Mouse (Mus musculus): Measurements from ENCODE around the gene Slc22a20. TPM values are rescaled to one million over a fixed set of nuclear protein-coding genes. Genes with fewer than 3 reads are reported as not detected.
A peak's percentile ranks its signal among the peaks of the same experiment; 100 is the strongest.

Slc22a20 gene
- polyA plus RNA-seq, 1 experiment from 2014 or later: not detected

DNA sequence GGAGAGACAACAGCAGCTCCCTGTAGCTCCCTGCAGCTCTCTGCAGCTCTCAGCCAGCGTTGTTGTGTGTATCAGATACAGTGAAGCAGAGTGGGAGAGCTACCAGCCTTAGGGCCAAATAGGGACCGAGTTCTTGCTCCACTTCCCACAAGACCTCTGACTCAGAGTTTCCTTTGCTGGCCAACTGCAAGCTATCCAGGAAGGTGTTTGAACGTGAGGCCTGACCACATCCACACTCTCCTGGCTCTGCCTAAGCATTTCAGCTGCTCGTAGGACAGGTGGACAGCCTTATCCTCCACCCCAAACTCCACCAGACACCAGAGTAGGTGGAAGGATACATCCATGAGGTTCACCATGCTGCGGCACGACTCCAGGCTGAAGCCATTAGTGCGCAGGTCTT, 6.1 kb upstream of the Slc22a20 start:
- 83% methylated on average over 7 of the region's 7 CpGs for WGBS
- Histone ChIP-seq H3K9me3 (replicated peaks; ENCODE audit: control insufficient read depth, low read length, poor library complexity, severe bottlenecking) (no peaks in the 10 kb centered on the region), H3K27ac (ENCODE audit: low read length) (no peak overlapping the region), H3K9ac (ENCODE audit: low read depth, low read length) (no peak overlapping the region), H3K36me3 (ENCODE audit: control insufficient read depth, insufficient read depth, low read length) (no peaks in the 10 kb centered on the region), H3K27me3 (ENCODE audit: control insufficient read depth, insufficient read depth, low read depth, low read length) (no peaks in the 10 kb centered on the region), H3K4me2 (ENCODE audit: low read length) (no peak overlapping the region), H3K4me3 (ENCODE audit: low read depth, low read length) (no peak overlapping the region), H3K4me1 (ENCODE audit: control insufficient read depth, insufficient read depth, low read length) (peaks cover 4% of the 10 kb centered on the region)
- ATAC-seq: no peak

DNA sequence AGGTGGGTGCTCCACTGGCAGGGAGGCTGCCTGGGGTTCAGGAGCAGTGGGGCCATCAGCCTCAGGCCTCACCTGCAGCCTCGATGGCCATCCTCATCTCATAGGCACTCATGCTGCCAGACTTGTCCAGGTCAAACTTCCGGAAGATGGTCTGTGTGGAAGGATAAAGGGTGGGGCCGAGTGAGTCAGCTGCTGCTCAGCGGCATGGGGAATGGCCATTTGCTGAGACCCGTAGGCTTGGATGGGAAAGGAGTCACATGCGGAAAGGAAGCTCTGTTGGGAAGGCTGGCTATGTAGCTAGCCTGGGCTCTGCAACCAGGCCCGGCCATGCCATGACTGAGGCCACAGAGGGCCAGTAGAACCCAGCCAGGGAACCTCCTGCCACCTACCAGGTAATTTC, 5.5 kb upstream of the Slc22a20 start:
- H3K9me3 ChIP-seq (replicated peaks; ENCODE audit: control insufficient read depth, low read length, poor library complexity, severe bottlenecking): no peaks in the 10 kb centered on the region
- no peaks in the 10 kb centered on the region for H3K27me3 ChIP-seq (ENCODE audit: control insufficient read depth, insufficient read depth, low read depth, low read length)
- WGBS: 87% methylated on average over 7 of the region's 7 CpGs
- ATAC-seq: no peak
- H3K4me1 ChIP-seq (ENCODE audit: control insufficient read depth, insufficient read depth, low read length): peaks cover 4% of the 10 kb centered on the region
- H3K4me3 ChIP-seq (ENCODE audit: low read depth, low read length): no peak overlapping the region
- no peak overlapping the region for H3K9ac ChIP-seq (ENCODE audit: low read depth, low read length)
- no peak overlapping the region for H3K4me2 ChIP-seq (ENCODE audit: low read length)
- H3K27ac ChIP-seq (ENCODE audit: low read length): no peak overlapping the region
- no peaks in the 10 kb centered on the region for H3K36me3 ChIP-seq (ENCODE audit: control insufficient read depth, insufficient read depth, low read length)

DNA sequence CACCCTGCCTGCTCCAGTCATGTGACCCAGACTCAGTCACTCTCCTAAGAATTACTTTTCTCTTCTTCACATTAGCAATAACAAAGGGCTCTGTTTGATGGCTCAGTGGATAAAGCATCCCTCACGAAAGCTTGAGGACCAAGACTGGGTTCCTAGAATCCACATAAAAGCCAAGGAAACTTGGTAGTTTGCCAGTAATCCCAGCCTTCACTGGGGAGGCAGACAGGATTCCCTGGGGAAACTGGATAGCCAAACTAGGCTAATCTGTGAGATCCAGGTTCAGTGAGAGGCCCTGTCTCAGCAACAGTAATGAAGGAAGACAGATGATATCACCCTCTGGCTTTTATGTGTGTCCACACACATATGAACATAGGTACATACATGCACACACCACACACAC, 5.0 kb upstream of the Slc22a20 start:
- Histone ChIP-seq H3K4me2 (ENCODE audit: low read length) (no peak overlapping the region), H3K4me1 (ENCODE audit: control insufficient read depth, insufficient read depth, low read length) (peaks cover 4% of the 10 kb centered on the region), H3K36me3 (ENCODE audit: control insufficient read depth, insufficient read depth, low read length) (no peaks in the 10 kb centered on the region), H3K9me3 (replicated peaks; ENCODE audit: control insufficient read depth, low read length, poor library complexity, severe bottlenecking) (no peaks in the 10 kb centered on the region), H3K27ac (ENCODE audit: low read length) (no peak overlapping the region), H3K9ac (ENCODE audit: low read depth, low read length) (no peak overlapping the region), H3K4me3 (ENCODE audit: low read depth, low read length) (no peak overlapping the region), H3K27me3 (ENCODE audit: control insufficient read depth, insufficient read depth, low read depth, low read length) (no peaks in the 10 kb centered on the region)
- WGBS: 9% methylated on average over 1 of the region's 1 CpGs
- no peak for ATAC-seq

GRCm38 (mm10) chr19:5990033-5990432, 4.1 kb upstream of the Slc22a20 start:
- peaks cover 4% of the 10 kb centered on the region for H3K4me1 ChIP-seq (ENCODE audit: control insufficient read depth, insufficient read depth, low read length)
- WGBS: 94% methylated on average over 12 of the region's 12 CpGs
- no peak overlapping the region for H3K4me3 ChIP-seq (ENCODE audit: low read depth, low read length)
- H3K9ac ChIP-seq (ENCODE audit: low read depth, low read length): no peak overlapping the region
- no peaks in the 10 kb centered on the region for H3K9me3 ChIP-seq (replicated peaks; ENCODE audit: control insufficient read depth, low read length, poor library complexity, severe bottlenecking)
- ATAC-seq: no peak
- no peaks in the 10 kb centered on the region for H3K36me3 ChIP-seq (ENCODE audit: control insufficient read depth, insufficient read depth, low read length)
- H3K27me3 ChIP-seq (ENCODE audit: control insufficient read depth, insufficient read depth, low read depth, low read length): no peaks in the 10 kb centered on the region
- H3K4me2 ChIP-seq (ENCODE audit: low read length): no peak overlapping the region
- no peak overlapping the region for H3K27ac ChIP-seq (ENCODE audit: low read length)

DNA sequence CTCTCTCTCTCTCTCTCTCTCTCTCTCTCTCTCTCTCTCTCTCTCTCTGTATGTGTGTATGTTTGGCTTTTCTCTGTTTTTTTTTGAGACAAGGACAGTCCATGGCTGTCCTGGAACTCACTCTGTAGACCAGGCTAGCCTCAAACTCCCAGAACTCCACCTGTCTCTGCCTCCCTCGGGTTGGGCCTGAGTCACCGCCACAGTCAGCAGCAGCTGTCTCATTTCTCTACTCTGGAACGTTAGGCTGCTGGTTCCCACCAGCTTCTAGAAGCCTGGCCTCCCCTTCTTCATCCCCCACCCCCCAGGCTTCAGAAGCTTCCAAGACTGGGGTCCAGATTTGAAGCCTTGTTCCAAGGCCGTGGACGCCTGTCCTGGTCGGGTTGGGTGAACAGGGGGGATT, 3.6 kb upstream of the Slc22a20 start:
- Histone ChIP-seq H3K4me3 (ENCODE audit: low read depth, low read length) (no peak overlapping the region), H3K4me2 (ENCODE audit: low read length) (peak overlapping the region; percentile 51; the same call in 1 of the 2 replicates), H3K27me3 (ENCODE audit: control insufficient read depth, insufficient read depth, low read depth, low read length) (no peaks in the 10 kb centered on the region), H3K36me3 (ENCODE audit: control insufficient read depth, insufficient read depth, low read length) (no peaks in the 10 kb centered on the region), H3K4me1 (ENCODE audit: control insufficient read depth, insufficient read depth, low read length) (peaks cover 4% of the 10 kb centered on the region), H3K9ac (ENCODE audit: low read depth, low read length) (peak overlapping the region; percentile 63; the same call in 1 of the 2 replicates), H3K27ac (ENCODE audit: low read length) (no peak overlapping the region), H3K9me3 (replicated peaks; ENCODE audit: control insufficient read depth, low read length, poor library complexity, severe bottlenecking) (no peaks in the 10 kb centered on the region)
- ATAC-seq: no peak
- WGBS: 75% methylated on average over 6 of the region's 6 CpGs

DNA sequence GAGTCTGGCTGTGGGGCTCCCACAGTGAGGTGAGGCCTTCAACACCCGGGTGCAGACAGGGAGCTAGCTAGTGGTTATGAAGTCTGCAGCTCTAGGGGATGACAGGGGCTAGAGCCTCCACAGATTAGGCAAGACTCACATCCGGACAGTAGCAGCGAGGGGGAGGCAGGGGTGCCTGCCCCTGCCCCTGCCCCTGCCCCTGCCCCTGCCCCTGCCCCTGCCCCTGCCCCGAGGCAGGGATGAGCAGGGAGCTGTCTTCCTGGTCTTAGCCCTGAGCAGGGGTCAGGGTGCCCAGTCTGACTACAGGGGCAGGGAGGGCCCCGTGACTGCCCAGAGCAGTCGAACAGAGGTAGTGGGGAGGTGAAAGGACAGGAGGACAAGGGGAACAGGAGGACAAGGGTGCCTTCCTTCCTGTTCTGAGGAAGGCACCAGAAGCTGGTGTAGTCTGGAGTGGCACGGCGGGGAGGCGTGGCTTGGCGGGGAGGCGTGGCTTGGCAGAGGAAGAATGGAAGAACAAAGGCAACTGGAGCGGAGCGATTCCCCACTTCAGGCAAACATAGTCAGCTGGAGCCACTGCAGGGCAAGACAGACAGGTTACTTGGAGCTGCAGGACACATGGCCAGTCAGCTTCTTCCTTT, 3.0 kb upstream of the Slc22a20 start:
- ATAC-seq: peak; percentile 70
- H3K36me3 ChIP-seq (ENCODE audit: control insufficient read depth, insufficient read depth, low read length): no peaks in the 10 kb centered on the region
- peaks cover 4% of the 10 kb centered on the region for H3K4me1 ChIP-seq (ENCODE audit: control insufficient read depth, insufficient read depth, low read length)
- peak overlapping the region; percentile 17; the same call in 1 of the 2 replicates for H3K27ac ChIP-seq (ENCODE audit: low read length)
- H3K4me2 ChIP-seq (ENCODE audit: low read length): peak overlapping the region; percentile 51
- peak overlapping the region; percentile 63 for H3K9ac ChIP-seq (ENCODE audit: low read depth, low read length)
- peak overlapping the region; percentile 2 for H3K4me3 ChIP-seq (ENCODE audit: low read depth, low read length)
- H3K9me3 ChIP-seq (replicated peaks; ENCODE audit: control insufficient read depth, low read length, poor library complexity, severe bottlenecking): no peaks in the 10 kb centered on the region
- no peaks in the 10 kb centered on the region for H3K27me3 ChIP-seq (ENCODE audit: control insufficient read depth, insufficient read depth, low read depth, low read length)
- 10% methylated on average over 13 of the region's 13 CpGs for WGBS

GRCm38 (mm10) chr19:5988027-5988814, 2.3 kb upstream of the Slc22a20 start:
- Histone ChIP-seq H3K36me3 (ENCODE audit: control insufficient read depth, insufficient read depth, low read length) (no peaks in the 10 kb centered on the region), H3K9ac (ENCODE audit: low read depth, low read length) (no peak overlapping the region), H3K4me3 (ENCODE audit: low read depth, low read length) (no peak overlapping the region), H3K27ac (ENCODE audit: low read length) (no peak overlapping the region), H3K27me3 (ENCODE audit: control insufficient read depth, insufficient read depth, low read depth, low read length) (no peaks in the 10 kb centered on the region), H3K9me3 (replicated peaks; ENCODE audit: control insufficient read depth, low read length, poor library complexity, severe bottlenecking) (no peaks in the 10 kb centered on the region), H3K4me1 (ENCODE audit: control insufficient read depth, insufficient read depth, low read length) (peaks cover 4% of the 10 kb centered on the region), H3K4me2 (ENCODE audit: low read length) (no peak overlapping the region)
- 72% methylated on average over 5 of the region's 5 CpGs for WGBS
- ATAC-seq: no peak

DNA sequence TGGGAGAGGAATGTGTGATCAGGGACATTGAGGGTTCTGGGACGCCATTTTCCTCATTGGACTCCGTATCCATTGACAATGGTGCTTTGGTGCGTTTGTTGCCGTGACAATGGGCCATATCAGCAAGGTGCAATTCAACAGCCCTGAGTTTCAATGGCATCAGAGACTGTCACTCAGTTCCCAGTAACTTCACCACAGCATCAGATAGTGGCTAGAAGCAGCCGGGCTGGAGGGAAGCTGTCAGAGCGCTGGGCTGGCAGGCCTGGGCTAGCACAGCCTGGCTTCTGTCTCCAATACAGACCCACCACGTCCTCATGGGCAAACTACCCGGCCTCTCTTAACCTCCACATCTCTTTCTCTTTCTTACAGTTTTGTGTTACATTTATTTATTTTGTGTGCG, 5.5 kb downstream of the Slc22a20 start:
- Histone ChIP-seq H3K36me3 (ENCODE audit: control insufficient read depth, insufficient read depth, low read length) (no peaks in the 10 kb centered on the region), H3K9me3 (replicated peaks; ENCODE audit: control insufficient read depth, low read length, poor library complexity, severe bottlenecking) (no peaks in the 10 kb centered on the region), H3K27me3 (ENCODE audit: control insufficient read depth, insufficient read depth, low read depth, low read length) (no peaks in the 10 kb centered on the region), H3K27ac (ENCODE audit: low read length) (no peak overlapping the region), H3K4me3 (ENCODE audit: low read depth, low read length) (no peak overlapping the region), H3K4me1 (ENCODE audit: control insufficient read depth, insufficient read depth, low read length) (no peaks in the 10 kb centered on the region), H3K4me2 (ENCODE audit: low read length) (no peak overlapping the region), H3K9ac (ENCODE audit: low read depth, low read length) (no peak overlapping the region)
- WGBS: 87% methylated on average over 9 of the region's 9 CpGs
- no peak for ATAC-seq

DNA sequence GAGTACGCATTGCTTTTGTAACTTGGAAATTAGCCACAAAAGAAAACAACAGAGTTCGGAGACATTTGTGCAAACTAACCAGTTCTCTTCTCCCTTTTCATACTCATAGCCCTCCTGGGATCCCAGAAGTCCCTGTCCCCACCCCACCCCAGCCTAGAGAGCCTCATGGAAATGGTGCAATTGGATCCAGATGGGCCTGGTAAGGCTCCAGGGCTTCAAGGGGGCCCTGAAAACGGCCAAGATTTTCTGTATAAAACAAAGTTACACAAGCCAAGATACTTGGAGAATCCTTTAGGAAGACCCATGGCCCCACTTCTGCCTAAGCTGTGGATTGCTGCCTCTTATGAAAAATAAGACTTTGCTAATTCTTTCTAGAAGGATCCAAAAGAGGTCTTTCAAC, 8.2 kb downstream of the Slc22a20 start:
- Histone ChIP-seq H3K9ac (ENCODE audit: low read depth, low read length) (no peak overlapping the region), H3K4me1 (ENCODE audit: control insufficient read depth, insufficient read depth, low read length) (no peaks in the 10 kb centered on the region), H3K27ac (ENCODE audit: low read length) (no peak overlapping the region), H3K9me3 (replicated peaks; ENCODE audit: control insufficient read depth, low read length, poor library complexity, severe bottlenecking) (no peaks in the 10 kb centered on the region), H3K4me3 (ENCODE audit: low read depth, low read length) (no peak overlapping the region), H3K36me3 (ENCODE audit: control insufficient read depth, insufficient read depth, low read length) (no peaks in the 10 kb centered on the region), H3K27me3 (ENCODE audit: control insufficient read depth, insufficient read depth, low read depth, low read length) (no peaks in the 10 kb centered on the region), H3K4me2 (ENCODE audit: low read length) (no peak overlapping the region)
- 76% methylated on average over 3 of the region's 3 CpGs for WGBS
- no peak for ATAC-seq

Data from midbrain, embryonic 16.5 days (tissue).